Mouse (Mus musculus) neural tube, embryonic 13.5 days (tissue): ENCODE measurements around the gene Cand2. TPM values are rescaled to one million over a fixed set of nuclear protein-coding genes. Genes with fewer than 3 reads are reported as not detected.

Experiments used
- ATAC-seq: fragments of 200-750 bp; cut with Nextera tagmentation; 2 replicates; pipeline ENCODE4 v1.8.0; 2017; ENCODE audit warnings: low read depth, mild to moderate bottlenecking, moderate TSS enrichment, moderate library complexity
- H3K27ac ChIP-seq: fragments of 300-500 bp; sonication (generic); replicated peaks from 2 replicates; pipeline ENCODE4 v1.5.1; 2015; ENCODE audit warnings: moderate library complexity, mild to moderate bottlenecking, inconsistent platforms
- H3K27me3 ChIP-seq: fragments of 300-500 bp; sonication (generic); 2 replicates; pipeline ENCODE4 v1.6.1; 2015; ENCODE audit warnings: mild to moderate bottlenecking, inconsistent platforms
- H3K36me3 ChIP-seq: fragments of 300-500 bp; sonication (generic); 2 replicates; pipeline ENCODE4 v1.6.1; 2015; ENCODE audit warnings: mild to moderate bottlenecking, inconsistent platforms
- H3K4me1 ChIP-seq: fragments of 300-500 bp; sonication (generic); replicated peaks from 2 replicates; pipeline ENCODE4 v1.6.1; 2015; ENCODE audit warnings: inconsistent platforms
- H3K4me2 ChIP-seq: fragments of 300-500 bp; sonication (generic); 2 replicates; pipeline ENCODE4 v1.6.1; 2015; ENCODE audit warnings: inconsistent platforms, mild to moderate bottlenecking, moderate library complexity
- H3K4me3 ChIP-seq: fragments of 300-500 bp; sonication (generic); 2 replicates; pipeline ENCODE4 v1.5.1; 2015; ENCODE audit warnings: mild to moderate bottlenecking, inconsistent platforms
- H3K9ac ChIP-seq: fragments of 300-500 bp; sonication (generic); 2 replicates; pipeline ENCODE4 v1.6.1; 2015; ENCODE audit warnings: moderate library complexity, mild to moderate bottlenecking, inconsistent platforms
- H3K9me3 ChIP-seq: fragments of 300-500 bp; sonication (generic); 2 replicates; pipeline ENCODE4 v1.6.1; 2016; ENCODE audit warnings: inconsistent platforms
- WGBS: fragments of 180-500 bp; shearing (Covaris S2); methylation state at CpG from one replicate; pipeline ENCODE4 v1.1.7; 2015; 5-methylcytosine and 5-hydroxymethylcytosine counted together
- polyA plus RNA-seq: library from polyadenylated mRNA; unstranded; fragments of >200 nt; fragmentation: Nextera tagmentation; extraction: Ambion mirVana; gene quantifications from 2 replicates; pipeline ENCODE4 v1.2.1, GENCODE M21; 2015

The Cand2 gene
- polyA plus RNA-seq, result 13.2 and 15.8 TPM in 2 replicates

- H3K36me3 ChIP-seq, result 0 out of 2 replicates have a peak, but pooled peaks cover 5% of the 10 kb centered on the region
- H3K27ac ChIP-seq, result peak within 1 kb of the TSS; percentile 76
- H3K4me2 ChIP-seq, result peak within 1 kb of the TSS; percentile 89
- H3K4me1 ChIP-seq, result peaks cover 40% of the 10 kb centered on the region
- peak within 1 kb of the TSS; percentile 85 for H3K4me3 ChIP-seq
- peak; percentile 85 for ATAC-seq
- 1% methylated on average over 19 of the region's 28 CpGs for WGBS
- H3K9ac ChIP-seq, result peak within 1 kb of the TSS; percentile 92
- no peaks in the 10 kb centered on the region for H3K27me3 ChIP-seq
- H3K9me3 ChIP-seq, result no peaks in the 10 kb centered on the region
Observed at GRCm38 (mm10) chr6:115774501-115774921, at the start of gene Cand2. Cand2 (plus strand) TSS chr6:115774538.

GRCm38 (mm10) chr6:115727108-115727507 lies 47.2 kb upstream of the Cand2 start:
- no peak overlapping the region for H3K4me3 ChIP-seq
- H3K27me3 ChIP-seq, result no peaks in the 10 kb centered on the region
- 81% methylated on average over 1 of the region's 1 CpGs for WGBS
- H3K4me2 ChIP-seq, result no peak overlapping the region
- no peak overlapping the region for H3K27ac ChIP-seq
- no peaks in the 10 kb centered on the region for H3K36me3 ChIP-seq
- H3K4me1 ChIP-seq, result no peaks in the 10 kb centered on the region
- no peak for ATAC-seq
- H3K9ac ChIP-seq, result no peak overlapping the region
- no peaks in the 10 kb centered on the region for H3K9me3 ChIP-seq

GRCm38 (mm10) chr6:115727570-115727969 lies 46.8 kb upstream of the Cand2 start:
- Histone ChIP-seq H3K36me3 (no peaks in the 10 kb centered on the region), H3K9me3 (no peaks in the 10 kb centered on the region), H3K4me3 (no peak overlapping the region), H3K27me3 (no peaks in the 10 kb centered on the region), H3K4me2 (no peak overlapping the region), H3K9ac (no peak overlapping the region), H3K4me1 (no peaks in the 10 kb centered on the region), H3K27ac (no peak overlapping the region)
- WGBS, result 49% methylated on average over 2 of the region's 2 CpGs
- no peak for ATAC-seq

GRCm38 (mm10) chr6:115730560-115731342 lies 43.6 kb upstream of the Cand2 start:
- no peak overlapping the region for H3K4me3 ChIP-seq
- no peaks in the 10 kb centered on the region; the same call in 1 of the 2 replicates for H3K4me1 ChIP-seq
- whole genome bisulfite sequencing, result 76% methylated on average over 20 of the region's 20 CpGs
- ATAC-seq, result no peak
- H3K27me3 ChIP-seq, result no peaks in the 10 kb centered on the region
- no peak overlapping the region for H3K27ac ChIP-seq
- H3K9ac ChIP-seq, result no peak overlapping the region
- H3K9me3 ChIP-seq, result no peaks in the 10 kb centered on the region
- H3K36me3 ChIP-seq, result no peaks in the 10 kb centered on the region
- H3K4me2 ChIP-seq, result no peak overlapping the region

- Histone ChIP-seq H3K4me3 (no peak overlapping the region), H3K27me3 (no peaks in the 10 kb centered on the region), H3K27ac (no peak overlapping the region), H3K4me1 (no peaks in the 10 kb centered on the region; the same call in 1 of the 2 replicates), H3K9me3 (no peaks in the 10 kb centered on the region), H3K4me2 (no peak overlapping the region), H3K9ac (no peak overlapping the region), H3K36me3 (no peaks in the 10 kb centered on the region)
- ATAC-seq, result peak; percentile 43; the same call in 1 of the 2 replicates
- 70% methylated on average over 22 of the region's 22 CpGs for WGBS
Observed at GRCm38 (mm10) chr6:115732341-115732928, 41.9 kb upstream of the Cand2 start.

GRCm38 (mm10) chr6:115734909-115735308 lies 39.4 kb upstream of the Cand2 start:
- H3K27me3 ChIP-seq, result no peaks in the 10 kb centered on the region
- no peak overlapping the region for H3K4me3 ChIP-seq
- H3K27ac ChIP-seq, result no peak overlapping the region
- H3K4me1 ChIP-seq, result no peaks in the 10 kb centered on the region; the same call in 1 of the 2 replicates
- ATAC-seq, result no peak
- H3K36me3 ChIP-seq, result no peaks in the 10 kb centered on the region
- no peak overlapping the region for H3K4me2 ChIP-seq
- H3K9me3 ChIP-seq, result no peaks in the 10 kb centered on the region
- WGBS, result 69% methylated on average over 4 of the region's 4 CpGs
- no peak overlapping the region for H3K9ac ChIP-seq

GRCm38 (mm10) chr6:115739056-115739455 lies 35.3 kb upstream of the Cand2 start:
- H3K9ac ChIP-seq, result no peak overlapping the region
- no peak overlapping the region for H3K4me2 ChIP-seq
- H3K36me3 ChIP-seq, result no peaks in the 10 kb centered on the region
- H3K4me1 ChIP-seq, result no peaks in the 10 kb centered on the region
- no peaks in the 10 kb centered on the region for H3K9me3 ChIP-seq
- H3K27ac ChIP-seq, result no peak overlapping the region
- no peak overlapping the region for H3K4me3 ChIP-seq
- no peak for ATAC-seq
- whole genome bisulfite sequencing, result 94% methylated on average over 5 of the region's 5 CpGs
- H3K27me3 ChIP-seq, result no peaks in the 10 kb centered on the region

- H3K4me1 ChIP-seq, result no peaks in the 10 kb centered on the region
- 13% methylated on average over 1 of the region's 1 CpGs for WGBS
- no peak for ATAC-seq
Observed at GRCm38 (mm10) chr6:115743569-115743968, 30.8 kb upstream of the Cand2 start.

GRCm38 (mm10) chr6:115746326-115746725 lies 28.0 kb upstream of the Cand2 start:
- Histone ChIP-seq H3K4me3 (no peak overlapping the region), H3K27me3 (no peaks in the 10 kb centered on the region), H3K9me3 (no peaks in the 10 kb centered on the region), H3K9ac (no peak overlapping the region), H3K4me1 (no peaks in the 10 kb centered on the region), H3K36me3 (no peaks in the 10 kb centered on the region), H3K4me2 (no peak overlapping the region), H3K27ac (no peak overlapping the region)
- 20% methylated on average over 1 of the region's 1 CpGs for WGBS
- peak; percentile 40; the same call in 1 of the 2 replicates for ATAC-seq

More at GRCm38 (mm10) chr6:115743569-115743968, 30.8 kb upstream of the Cand2 start:
- H3K4me3 ChIP-seq, result no peak overlapping the region
- no peak overlapping the region for H3K27ac ChIP-seq
- no peaks in the 10 kb centered on the region for H3K36me3 ChIP-seq
- H3K9me3 ChIP-seq, result no peaks in the 10 kb centered on the region
- no peak overlapping the region for H3K9ac ChIP-seq
- no peak overlapping the region for H3K4me2 ChIP-seq
- no peaks in the 10 kb centered on the region for H3K27me3 ChIP-seq

GRCm38 (mm10) chr6:115755536-115755935 lies 18.8 kb upstream of the Cand2 start:
- Histone ChIP-seq H3K4me3 (no peak overlapping the region), H3K27me3 (no peaks in the 10 kb centered on the region), H3K36me3 (no peaks in the 10 kb centered on the region), H3K4me2 (no peak overlapping the region), H3K4me1 (no peaks in the 10 kb centered on the region), H3K9me3 (no peaks in the 10 kb centered on the region), H3K27ac (no peak overlapping the region), H3K9ac (no peak overlapping the region)
- no peak for ATAC-seq
- WGBS, result 83% methylated on average over 7 of the region's 7 CpGs

- ATAC-seq, result no peak
Observed at GRCm38 (mm10) chr6:115758981-115759435, 15.3 kb upstream of the Cand2 start.

GRCm38 (mm10) chr6:115759461-115759860 lies 14.9 kb upstream of the Cand2 start:
- no peak overlapping the region for H3K9ac ChIP-seq
- no peak for ATAC-seq
- H3K4me1 ChIP-seq, result peaks cover 26% of the 10 kb centered on the region
- no peaks in the 10 kb centered on the region for H3K27me3 ChIP-seq
- no peak overlapping the region for H3K4me3 ChIP-seq
- H3K4me2 ChIP-seq, result no peak overlapping the region
- no peak overlapping the region for H3K27ac ChIP-seq
- H3K9me3 ChIP-seq, result no peaks in the 10 kb centered on the region
- no peaks in the 10 kb centered on the region for H3K36me3 ChIP-seq
- 68% methylated on average over 5 of the region's 5 CpGs for WGBS

More at GRCm38 (mm10) chr6:115758981-115759435, 15.3 kb upstream of the Cand2 start:
- Histone ChIP-seq H3K4me2 (no peak overlapping the region), H3K4me1 (peaks cover 22% of the 10 kb centered on the region), H3K9ac (no peak overlapping the region), H3K4me3 (no peak overlapping the region), H3K27me3 (no peaks in the 10 kb centered on the region), H3K36me3 (no peaks in the 10 kb centered on the region), H3K9me3 (no peaks in the 10 kb centered on the region), H3K27ac (no peak overlapping the region)
- 70% methylated on average over 9 of the region's 9 CpGs for WGBS
